Mouse (Mus musculus) midbrain, embryonic 12.5 days (tissue): Measurements from ENCODE around the gene Znhit2. TPM values are rescaled to one million over a fixed set of nuclear protein-coding genes. Genes with fewer than 3 reads are reported as not detected.

Source experiments
- ATAC-seq: fragments of 200-750 bp; cut with Nextera tagmentation; 2 replicates; pipeline ENCODE4 v1.8.0; 2017; ENCODE audit warnings: low read depth, moderate TSS enrichment, moderate library complexity; ENCODE audit not compliant: low FRiP score
- H3K27ac ChIP-seq: fragments of 300-500 bp; sonication (generic); replicated peaks from 2 replicates; pipeline ENCODE4 v1.5.1; 2016; ENCODE audit warnings: mild to moderate bottlenecking
- H3K27me3 ChIP-seq: fragments of 300-500 bp; sonication (generic); 2 replicates; pipeline ENCODE4 v1.6.1; 2016; ENCODE audit warnings: mild to moderate bottlenecking
- H3K36me3 ChIP-seq: fragments of 300-500 bp; sonication (generic); 2 replicates; pipeline ENCODE4 v1.6.1; 2016
- H3K4me1 ChIP-seq: fragments of 300-500 bp; sonication (generic); 2 replicates; pipeline ENCODE4 v1.6.1; 2016
- H3K4me2 ChIP-seq: fragments of 300-500 bp; sonication (generic); replicated peaks from 2 replicates; pipeline ENCODE4 v1.6.1; 2016; ENCODE audit warnings: mild to moderate bottlenecking, moderate library complexity
- H3K4me3 ChIP-seq: fragments of 300-500 bp; sonication (generic); 2 replicates; pipeline ENCODE4 v1.5.1; 2016; ENCODE audit warnings: mild to moderate bottlenecking
- H3K9ac ChIP-seq: fragments of 300-500 bp; sonication (generic); replicated peaks from 2 replicates; pipeline ENCODE4 v1.6.1; 2016; ENCODE audit warnings: mild to moderate bottlenecking, moderate library complexity
- H3K9me3 ChIP-seq: fragments of 300-500 bp; sonication (generic); 2 replicates; pipeline ENCODE4 v1.6.1; 2016; ENCODE audit warnings: mild to moderate bottlenecking
- WGBS: fragments of 180-500 bp; shearing (Covaris S2); methylation state at CpG from one replicate; pipeline ENCODE4 v1.1.7; 2016; 5-methylcytosine and 5-hydroxymethylcytosine counted together
- polyA plus RNA-seq: library from polyadenylated mRNA; unstranded; fragments of >200 nt; fragmentation: Nextera tagmentation; extraction: Ambion mirVana; gene quantifications from 2 replicates; pipeline ENCODE4 v1.2.1, GENCODE M21; 2016

Gene Znhit2
- 30.8 and 32.2 TPM in 2 replicates for polyA plus RNA-seq

- WGBS, result under 1% methylated on average over 58 of the region's 58 CpGs
- Histone ChIP-seq H3K4me1 (peaks cover 43% of the 10 kb centered on the region), H3K9me3 (no peaks in the 10 kb centered on the region)
These were observed at the start of gene Znhit2 for GRCm38 (mm10) chr19:6061021-6061533. Znhit2 (plus strand) TSS chr19:6061192.

GRCm38 (mm10) chr19:6013691-6014090 is 47.3 kb upstream of the Znhit2 start:
- Histone ChIP-seq H3K36me3 (no peaks in the 10 kb centered on the region), H3K27me3 (peaks cover 52% of the 10 kb centered on the region)

More at GRCm38 (mm10) chr19:6061021-6061533, at the start of gene Znhit2:
- Histone ChIP-seq H3K4me2 (peak within 1 kb of the TSS; percentile 99), H3K27me3 (no peaks in the 10 kb centered on the region), H3K4me3 (peak within 1 kb of the TSS; percentile 69), H3K36me3 (peaks cover 13% of the 10 kb centered on the region), H3K9ac (peak within 1 kb of the TSS; percentile 86), H3K27ac (peak within 1 kb of the TSS; percentile 94)
- peak; percentile 53 for ATAC-seq

GRCm38 (mm10) chr19:6014991-6015510 is 45.9 kb upstream of the Znhit2 start:
- no peaks in the 10 kb centered on the region for H3K36me3 ChIP-seq
- ATAC-seq, result peak; percentile 54
- H3K4me3 ChIP-seq, result peak overlapping the region; percentile 45
- H3K9me3 ChIP-seq, result no peaks in the 10 kb centered on the region
- H3K27ac ChIP-seq, result 0 out of 2 replicates have a peak overlapping the region, but pooled peaks have one; percentile 3
- peak overlapping the region; percentile 60 for H3K9ac ChIP-seq
- peaks cover 9% of the 10 kb centered on the region for H3K4me1 ChIP-seq
- H3K27me3 ChIP-seq, result peaks cover 52% of the 10 kb centered on the region
- peak overlapping the region; percentile 70 for H3K4me2 ChIP-seq
- 4% methylated on average over 17 of the region's 18 CpGs for WGBS

More at GRCm38 (mm10) chr19:6013691-6014090, 47.3 kb upstream of the Znhit2 start:
- H3K4me2 ChIP-seq, result no peak overlapping the region
- no peaks in the 10 kb centered on the region for H3K9me3 ChIP-seq
- H3K27ac ChIP-seq, result no peak overlapping the region
- no peak overlapping the region for H3K9ac ChIP-seq
- peaks cover 9% of the 10 kb centered on the region for H3K4me1 ChIP-seq
- no peak overlapping the region for H3K4me3 ChIP-seq
- 87% methylated on average over 10 of the region's 10 CpGs for WGBS
- no peak for ATAC-seq

- Histone ChIP-seq H3K9ac (peak within 1 kb of the TSS; percentile 60), H3K4me1 (peaks cover 9% of the 10 kb centered on the region), H3K27me3 (peaks cover 52% of the 10 kb centered on the region), H3K27ac (0 out of 2 replicates have a peak within 1 kb of the TSS, but pooled peaks have one; percentile 3), H3K4me2 (peak within 1 kb of the TSS; percentile 70), H3K36me3 (no peaks in the 10 kb centered on the region), H3K9me3 (no peaks in the 10 kb centered on the region), H3K4me3 (peak within 1 kb of the TSS; percentile 45)
- peak; percentile 78 for ATAC-seq
- 3% methylated on average over 40 of the region's 40 CpGs for whole genome bisulfite sequencing
These were observed 45.3 kb upstream of the Znhit2 start, which contains the start of gene Capn1 for GRCm38 (mm10) chr19:6015511-6016315. Capn1 (minus strand) TSS chr19:6015897.

GRCm38 (mm10) chr19:6016532-6016931 is 44.5 kb upstream of the Znhit2 start:
- H3K4me3 ChIP-seq, result no peak overlapping the region
- H3K4me2 ChIP-seq, result no peak overlapping the region
- H3K27ac ChIP-seq, result no peak overlapping the region
- peaks cover 52% of the 10 kb centered on the region for H3K27me3 ChIP-seq
- ATAC-seq, result no peak
- 43% methylated on average over 7 of the region's 7 CpGs for WGBS
- H3K9me3 ChIP-seq, result no peaks in the 10 kb centered on the region
- no peak overlapping the region for H3K9ac ChIP-seq
- H3K4me1 ChIP-seq, result peaks cover 9% of the 10 kb centered on the region
- no peaks in the 10 kb centered on the region for H3K36me3 ChIP-seq

GRCm38 (mm10) chr19:6018142-6019089 is 42.6 kb upstream of the Znhit2 start:
- Histone ChIP-seq H3K27ac (no peak overlapping the region), H3K4me1 (peaks cover 9% of the 10 kb centered on the region), H3K4me3 (no peak overlapping the region), H3K9me3 (no peaks in the 10 kb centered on the region), H3K4me2 (no peak overlapping the region), H3K9ac (no peak overlapping the region), H3K36me3 (no peaks in the 10 kb centered on the region), H3K27me3 (peaks cover 47% of the 10 kb centered on the region)
- WGBS, result 28% methylated on average over 15 of the region's 15 CpGs
- ATAC-seq, result no peak

GRCm38 (mm10) chr19:6020276-6020675 is 40.7 kb upstream of the Znhit2 start:
- WGBS, result 56% methylated on average over 3 of the region's 3 CpGs

GRCm38 (mm10) chr19:6023059-6023458 is 37.9 kb upstream of the Znhit2 start:
- no peak for ATAC-seq
- H3K27me3 ChIP-seq, result peaks cover 3% of the 10 kb centered on the region
- no peak overlapping the region for H3K4me2 ChIP-seq
- WGBS, result 69% methylated on average over 8 of the region's 8 CpGs
- H3K4me1 ChIP-seq, result no peaks in the 10 kb centered on the region
- H3K4me3 ChIP-seq, result no peak overlapping the region
- H3K9me3 ChIP-seq, result no peaks in the 10 kb centered on the region
- no peaks in the 10 kb centered on the region for H3K36me3 ChIP-seq
- no peak overlapping the region for H3K27ac ChIP-seq
- H3K9ac ChIP-seq, result no peak overlapping the region

More at GRCm38 (mm10) chr19:6020276-6020675, 40.7 kb upstream of the Znhit2 start:
- Histone ChIP-seq H3K27me3 (peaks cover 28% of the 10 kb centered on the region), H3K9me3 (no peaks in the 10 kb centered on the region), H3K27ac (no peak overlapping the region), H3K4me1 (peaks cover 9% of the 10 kb centered on the region), H3K36me3 (no peaks in the 10 kb centered on the region), H3K4me2 (no peak overlapping the region), H3K4me3 (no peak overlapping the region), H3K9ac (no peak overlapping the region)
- no peak for ATAC-seq

- Histone ChIP-seq H3K27me3 (peaks cover 3% of the 10 kb centered on the region), H3K9ac (no peak overlapping the region), H3K4me1 (no peaks in the 10 kb centered on the region), H3K27ac (no peak overlapping the region), H3K4me3 (no peak overlapping the region), H3K36me3 (no peaks in the 10 kb centered on the region), H3K4me2 (no peak overlapping the region), H3K9me3 (no peaks in the 10 kb centered on the region)
- 87% methylated on average over 7 of the region's 7 CpGs for WGBS
- no peak for ATAC-seq
These were observed 37.1 kb upstream of the Znhit2 start for GRCm38 (mm10) chr19:6023930-6024329.

GRCm38 (mm10) chr19:6028991-6029390 is 32.0 kb upstream of the Znhit2 start:
- no peak overlapping the region for H3K27ac ChIP-seq
- H3K4me2 ChIP-seq, result no peak overlapping the region
- WGBS, result 90% methylated on average over 6 of the region's 6 CpGs
- no peak for ATAC-seq
- no peaks in the 10 kb centered on the region for H3K36me3 ChIP-seq
- H3K9ac ChIP-seq, result no peak overlapping the region
- no peaks in the 10 kb centered on the region for H3K4me1 ChIP-seq
- no peak overlapping the region for H3K4me3 ChIP-seq
- 0 out of 2 replicates have a peak, but pooled peaks cover 3% of the 10 kb centered on the region for H3K27me3 ChIP-seq
- H3K9me3 ChIP-seq, result no peaks in the 10 kb centered on the region

- Histone ChIP-seq H3K4me2 (no peak overlapping the region), H3K27ac (no peak overlapping the region), H3K27me3 (0 out of 2 replicates have a peak, but pooled peaks cover 3% of the 10 kb centered on the region), H3K9ac (no peak overlapping the region), H3K9me3 (no peaks in the 10 kb centered on the region), H3K36me3 (no peaks in the 10 kb centered on the region), H3K4me1 (no peaks in the 10 kb centered on the region), H3K4me3 (no peak overlapping the region)
- 78% methylated on average over 9 of the region's 9 CpGs for WGBS
- ATAC-seq, result no peak
These were observed 31.6 kb upstream of the Znhit2 start for GRCm38 (mm10) chr19:6029426-6029825.
